Mouse (Mus musculus) hindbrain, embryonic 14.5 days (tissue): ENCODE results near the gene Ccdc124. TPM values are rescaled to one million over a fixed set of nuclear protein-coding genes. Genes with fewer than 3 reads are reported as not detected.

Experiments used
- ATAC-seq: fragments of 200-750 bp; cut with Nextera tagmentation; 2 replicates; pipeline ENCODE4 v1.8.0; 2017; ENCODE audit warnings: moderate number of reproducible peaks, mild to moderate bottlenecking, moderate TSS enrichment, moderate library complexity; ENCODE audit not compliant: low FRiP score
- DNase-seq: peaks from one replicate; pipeline ENCODE4 v3.0.0-alpha.2; 2015; ENCODE audit warnings: low spot score
- H3K27ac ChIP-seq: fragments of 300-500 bp; sonication (generic); 2 replicates; pipeline ENCODE4 v1.5.1; 2014; ENCODE audit warnings: mild to moderate bottlenecking, moderate library complexity
- H3K27me3 ChIP-seq: fragments of 300-500 bp; sonication (generic); 2 replicates; pipeline ENCODE4 v1.6.1; 2014; ENCODE audit warnings: mild to moderate bottlenecking, low read length, mixed read lengths; ENCODE audit not compliant: control insufficient read depth, insufficient read depth
- H3K36me3 ChIP-seq: fragments of 300-500 bp; sonication (generic); replicated peaks from 2 replicates; pipeline ENCODE4 v1.6.1; 2014; ENCODE audit not compliant: control insufficient read depth, insufficient read depth
- H3K4me1 ChIP-seq: fragments of 300-500 bp; sonication (generic); replicated peaks from 2 replicates; pipeline ENCODE4 v1.6.1; 2014; ENCODE audit warnings: antibody characterized with exemption, low read length, mixed read lengths; ENCODE audit not compliant: control insufficient read depth, insufficient read depth
- H3K4me2 ChIP-seq: fragments of 300-500 bp; sonication (generic); replicated peaks from 2 replicates; pipeline ENCODE4 v1.6.1; 2014; ENCODE audit warnings: mild to moderate bottlenecking, moderate library complexity
- H3K4me3 ChIP-seq: fragments of 300-500 bp; sonication (generic); replicated peaks from 2 replicates; pipeline ENCODE4 v1.5.1; 2014; ENCODE audit warnings: mild to moderate bottlenecking, low read length
- H3K9ac ChIP-seq: fragments of 300-500 bp; sonication (generic); 2 replicates; pipeline ENCODE4 v1.6.1; 2014
- H3K9me3 ChIP-seq: fragments of 300-500 bp; sonication (generic); 2 replicates; pipeline ENCODE4 v1.6.1; 2016; ENCODE audit warnings: low read length; ENCODE audit not compliant: control insufficient read depth
- WGBS: fragments of 180-500 bp; shearing (Covaris S2); extraction: QIAGEN DNeasy Blood & Tissue Kit; methylation state at CpG from one replicate; pipeline ENCODE4 v1.1.7; 2014; 5-methylcytosine and 5-hydroxymethylcytosine counted together
- polyA plus RNA-seq: library from polyadenylated mRNA; unstranded; fragments of >200 nt; fragmentation: Nextera tagmentation; extraction: Ambion mirVana; gene quantifications from 2 replicates; pipeline ENCODE4 v1.2.1, GENCODE M21; 2014

The Ccdc124 gene
- polyA plus RNA-seq, 1 experiment from 2014 or later, result 158 TPM

DNA sequence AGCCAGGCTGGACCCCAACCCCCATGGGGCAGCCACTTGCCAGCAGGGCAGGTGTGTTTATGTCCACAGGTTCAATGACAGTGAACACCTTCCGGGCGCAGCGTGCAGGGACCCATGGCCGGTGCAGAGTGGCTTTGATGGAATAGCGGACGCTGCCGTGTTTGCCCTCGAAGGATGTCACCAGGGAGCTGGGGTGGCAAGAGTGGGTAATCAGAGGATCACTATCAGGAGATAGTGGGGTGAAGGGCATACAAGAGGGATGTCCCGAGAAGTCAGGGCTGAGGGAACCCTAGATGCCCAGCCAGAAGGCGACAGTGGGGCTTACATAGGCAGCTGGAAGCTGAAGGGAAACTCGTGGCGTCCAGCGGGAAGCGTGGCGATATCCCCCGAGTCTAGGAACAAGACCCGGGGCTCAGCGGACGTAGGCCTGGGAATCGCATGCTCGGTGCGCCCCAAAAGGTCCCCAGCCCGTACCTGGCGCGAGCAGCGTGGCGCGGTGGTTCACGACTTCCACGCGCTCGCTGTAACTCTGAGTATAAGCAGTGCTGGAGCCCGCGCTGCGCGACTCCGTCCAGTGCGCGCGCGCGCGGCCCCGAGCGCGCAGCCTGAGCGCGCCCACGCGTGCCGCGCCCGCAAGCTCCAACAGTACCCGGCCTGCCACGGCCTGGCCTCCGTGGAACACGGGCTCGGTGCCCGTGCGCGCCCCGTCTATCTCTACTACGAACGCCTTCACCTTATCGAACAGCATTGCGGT is 34.9 kb downstream of the Ccdc124 start:
- Histone ChIP-seq H3K9me3 (no peaks in the 10 kb centered on the region), H3K4me3 (peak overlapping the region; percentile 44), H3K4me2 (peak overlapping the region; percentile 55), H3K27me3 (no peaks in the 10 kb centered on the region), H3K9ac (peak overlapping the region; percentile 64), H3K27ac (peak overlapping the region; percentile 90), H3K4me1 (no peaks in the 10 kb centered on the region; the same call in 1 of the 2 replicates), H3K36me3 (0 out of 2 replicates have a peak, but pooled peaks cover 10% of the 10 kb centered on the region)
- no peak for DNase-seq
- ATAC-seq, result peak; percentile 42
- WGBS, result 3% methylated on average over 66 of the region's 66 CpGs

DNA sequence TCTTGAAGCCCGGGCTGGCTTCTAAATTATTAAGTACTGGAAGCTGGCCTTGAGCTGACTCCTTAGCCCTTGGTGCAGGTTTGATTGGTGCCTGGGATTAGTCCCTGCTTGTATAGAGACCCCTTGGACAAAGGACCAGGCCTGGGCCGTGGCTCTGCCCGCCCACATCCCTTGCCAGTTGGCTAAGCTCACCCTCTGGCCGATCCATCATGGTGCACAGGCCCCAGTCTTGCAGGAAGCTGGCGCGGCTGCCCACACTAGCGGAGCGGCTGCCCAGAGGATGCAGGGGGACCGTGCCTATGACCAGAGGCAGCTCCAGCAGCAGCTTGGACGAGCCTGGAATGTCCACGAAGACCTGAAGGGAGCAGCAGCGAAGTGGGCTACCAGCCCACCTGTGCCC is 37.1 kb downstream of the Ccdc124 start:
- Histone ChIP-seq H3K36me3 (0 out of 2 replicates have a peak, but pooled peaks cover 10% of the 10 kb centered on the region), H3K27ac (no peak overlapping the region), H3K4me3 (no peak overlapping the region), H3K4me2 (no peak overlapping the region), H3K9me3 (no peaks in the 10 kb centered on the region), H3K9ac (no peak overlapping the region), H3K27me3 (no peaks in the 10 kb centered on the region), H3K4me1 (no peaks in the 10 kb centered on the region; the same call in 1 of the 2 replicates)
- no peak for ATAC-seq
- 95% methylated on average over 12 of the region's 12 CpGs for WGBS
- no peak for DNase-seq

DNA sequence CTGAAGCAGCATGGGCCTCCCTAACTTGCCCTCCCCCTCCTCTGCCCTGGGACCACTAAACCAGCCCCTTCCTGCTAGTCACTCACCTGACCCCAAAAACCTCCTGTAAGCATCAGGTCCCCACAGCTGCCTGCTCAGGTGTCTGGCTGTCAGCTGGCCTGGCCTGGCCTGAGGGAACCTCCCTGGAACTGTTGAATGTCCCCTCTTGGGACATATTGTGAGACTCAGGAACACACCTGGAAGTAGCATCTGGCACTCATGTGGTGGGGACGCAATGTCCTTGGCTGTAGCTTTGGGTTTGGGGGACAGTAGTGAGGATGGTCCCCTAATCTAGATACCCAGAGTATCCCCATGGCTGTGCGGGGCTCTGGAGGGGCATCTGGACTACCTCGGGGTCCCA is 39.7 kb downstream of the Ccdc124 start:
- Histone ChIP-seq H3K36me3 (0 out of 2 replicates have a peak, but pooled peaks cover 10% of the 10 kb centered on the region), H3K4me3 (no peak overlapping the region), H3K9me3 (no peaks in the 10 kb centered on the region), H3K9ac (no peak overlapping the region), H3K4me1 (no peaks in the 10 kb centered on the region; the same call in 1 of the 2 replicates), H3K27me3 (no peaks in the 10 kb centered on the region), H3K27ac (no peak overlapping the region), H3K4me2 (no peak overlapping the region)
- no peak for ATAC-seq
- no peak for DNase-seq
- 93% methylated on average over 3 of the region's 3 CpGs for WGBS

DNA sequence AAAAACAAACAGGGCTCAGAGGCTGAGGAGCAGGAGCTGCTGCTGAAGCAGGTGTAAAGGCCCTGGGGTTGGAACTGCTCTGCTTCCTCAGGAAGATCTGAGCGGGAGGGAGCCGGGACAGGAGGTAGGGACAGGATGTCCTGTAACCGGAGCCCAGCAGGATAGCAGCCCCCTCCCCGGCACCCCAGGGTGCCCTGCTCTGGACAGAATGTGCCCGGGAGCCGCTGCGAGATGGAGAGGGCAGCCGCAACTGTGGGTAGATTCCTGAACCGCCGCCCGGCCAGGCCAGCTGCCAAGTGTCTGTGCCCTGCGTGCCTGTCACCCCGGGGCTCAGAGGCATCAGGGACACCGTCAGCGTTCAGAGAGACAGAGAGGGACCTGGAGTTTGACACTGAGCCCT is 40.2 kb downstream of the Ccdc124 start:
- Histone ChIP-seq H3K27ac (no peak overlapping the region), H3K4me3 (no peak overlapping the region), H3K36me3 (0 out of 2 replicates have a peak, but pooled peaks cover 10% of the 10 kb centered on the region), H3K9ac (no peak overlapping the region), H3K4me1 (no peaks in the 10 kb centered on the region; the same call in 1 of the 2 replicates), H3K9me3 (no peaks in the 10 kb centered on the region), H3K4me2 (no peak overlapping the region), H3K27me3 (no peaks in the 10 kb centered on the region)
- ATAC-seq (no peak), DNase-seq (no peak)
- WGBS, result 52% methylated on average over 15 of the region's 15 CpGs

DNA sequence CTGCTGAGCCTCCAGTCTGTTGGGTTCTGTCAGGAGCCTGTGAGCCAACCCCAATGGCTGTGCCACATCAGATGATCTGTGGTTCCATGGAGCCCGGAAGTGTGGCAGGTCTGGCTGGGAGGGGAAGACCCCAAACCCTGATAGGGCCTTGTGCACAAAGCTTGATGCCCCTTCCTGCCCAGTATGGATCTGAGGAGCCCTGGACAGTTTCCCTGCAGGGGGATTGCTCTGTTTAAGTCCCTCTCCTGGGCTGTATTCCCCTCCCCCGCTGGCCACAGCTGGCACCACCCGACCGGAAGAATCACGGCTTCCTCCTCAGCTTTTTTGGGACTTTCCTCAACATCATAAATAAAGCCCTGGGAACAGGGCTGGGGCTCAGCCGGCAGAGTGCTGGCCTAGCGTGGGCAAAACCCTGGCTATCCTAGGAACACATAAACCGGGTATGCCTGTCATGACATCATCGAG is 40.7 kb downstream of the Ccdc124 start:
- Histone ChIP-seq H3K27me3 (no peaks in the 10 kb centered on the region), H3K27ac (no peak overlapping the region), H3K9ac (no peak overlapping the region), H3K9me3 (no peaks in the 10 kb centered on the region), H3K4me2 (no peak overlapping the region), H3K36me3 (0 out of 2 replicates have a peak, but pooled peaks cover 10% of the 10 kb centered on the region), H3K4me1 (no peaks in the 10 kb centered on the region), H3K4me3 (no peak overlapping the region)
- DNase-seq (no peak), ATAC-seq (no peak)
- WGBS, result 53% methylated on average over 9 of the region's 9 CpGs

DNA sequence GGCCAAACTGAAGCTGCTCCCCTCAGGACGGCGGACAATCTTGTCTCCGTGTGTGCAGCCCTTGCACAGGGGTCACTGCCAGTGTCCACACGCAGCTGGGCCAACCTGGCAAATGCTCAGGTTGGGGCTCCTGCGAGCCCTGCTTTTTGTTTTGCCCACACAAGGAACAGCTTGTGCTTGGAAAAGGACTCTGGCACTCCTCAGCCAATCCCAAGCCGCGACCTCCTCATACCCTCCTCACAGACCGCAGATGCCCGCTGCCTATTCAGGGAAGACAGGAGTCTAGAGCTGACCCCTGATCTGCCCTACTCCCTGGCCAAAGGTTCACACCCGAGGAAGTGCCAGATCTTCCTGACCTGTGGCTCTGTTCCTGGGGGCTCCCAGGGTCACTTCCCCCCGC is 41.4 kb downstream of the Ccdc124 start:
- Histone ChIP-seq H3K36me3 (0 out of 2 replicates have a peak, but pooled peaks cover 10% of the 10 kb centered on the region), H3K4me1 (no peaks in the 10 kb centered on the region), H3K27ac (no peak overlapping the region), H3K9ac (no peak overlapping the region), H3K27me3 (no peaks in the 10 kb centered on the region), H3K4me2 (no peak overlapping the region), H3K4me3 (no peak overlapping the region), H3K9me3 (no peaks in the 10 kb centered on the region)
- DNase-seq, result no peak
- WGBS, result 61% methylated on average over 11 of the region's 11 CpGs
- no peak for ATAC-seq

DNA sequence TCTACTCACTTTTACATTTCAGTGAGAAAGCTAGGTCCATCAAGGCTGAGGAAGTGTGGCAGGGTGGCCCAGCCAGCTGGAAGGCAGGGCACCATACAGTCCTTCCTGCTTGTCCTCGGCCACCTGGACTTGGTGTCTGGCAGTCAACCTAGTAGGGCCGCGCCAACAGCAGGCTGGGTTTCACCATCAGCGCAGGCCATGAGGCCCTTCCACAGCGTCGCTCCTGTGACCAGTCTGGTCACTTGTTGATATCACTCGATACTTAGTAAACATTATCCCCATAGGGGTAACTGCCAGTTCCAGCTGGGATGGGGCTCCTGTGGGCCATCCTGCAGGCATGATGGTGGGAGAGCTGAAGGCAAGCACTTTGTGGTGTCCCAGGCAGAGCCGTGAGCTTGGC is 42.2 kb downstream of the Ccdc124 start:
- no peak overlapping the region for H3K9ac ChIP-seq
- no peaks in the 10 kb centered on the region for H3K9me3 ChIP-seq
- 90% methylated on average over 8 of the region's 8 CpGs for WGBS
- DNase-seq (no peak), ATAC-seq (no peak)
- no peak overlapping the region for H3K27ac ChIP-seq
- no peak overlapping the region for H3K4me3 ChIP-seq
- H3K4me2 ChIP-seq, result no peak overlapping the region
- no peaks in the 10 kb centered on the region for H3K27me3 ChIP-seq
- 0 out of 2 replicates have a peak, but pooled peaks cover 10% of the 10 kb centered on the region for H3K36me3 ChIP-seq
- H3K4me1 ChIP-seq, result no peaks in the 10 kb centered on the region

DNA sequence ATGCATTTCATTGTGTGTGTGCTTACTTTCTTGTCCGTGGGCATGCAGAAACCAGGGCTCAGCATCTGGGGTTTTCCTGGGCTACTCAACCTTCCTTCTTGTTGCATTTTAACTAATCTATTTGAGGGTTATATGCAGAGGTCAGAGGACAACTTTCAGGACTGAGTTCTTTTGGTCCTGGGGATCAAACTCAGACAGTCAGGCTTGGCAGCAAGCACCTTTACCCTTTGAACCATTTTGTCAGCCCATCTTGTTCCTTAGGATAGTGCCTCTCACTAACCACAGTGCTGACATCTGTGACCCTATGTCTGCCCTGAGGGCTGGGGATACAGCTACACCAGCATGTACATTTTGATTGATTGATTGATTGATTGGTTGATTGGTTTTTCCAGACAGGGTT is 45.9 kb downstream of the Ccdc124 start:
- H3K9me3 ChIP-seq, result no peaks in the 10 kb centered on the region
- H3K36me3 ChIP-seq, result no peaks in the 10 kb centered on the region
- WGBS, result 89% methylated on average over 1 of the region's 1 CpGs
- no peak overlapping the region for H3K4me3 ChIP-seq
- no peaks in the 10 kb centered on the region for H3K4me1 ChIP-seq
- no peak for DNase-seq
- H3K4me2 ChIP-seq, result no peak overlapping the region
- no peak for ATAC-seq
- no peaks in the 10 kb centered on the region for H3K27me3 ChIP-seq
- H3K27ac ChIP-seq, result no peak overlapping the region
- no peak overlapping the region for H3K9ac ChIP-seq

DNA sequence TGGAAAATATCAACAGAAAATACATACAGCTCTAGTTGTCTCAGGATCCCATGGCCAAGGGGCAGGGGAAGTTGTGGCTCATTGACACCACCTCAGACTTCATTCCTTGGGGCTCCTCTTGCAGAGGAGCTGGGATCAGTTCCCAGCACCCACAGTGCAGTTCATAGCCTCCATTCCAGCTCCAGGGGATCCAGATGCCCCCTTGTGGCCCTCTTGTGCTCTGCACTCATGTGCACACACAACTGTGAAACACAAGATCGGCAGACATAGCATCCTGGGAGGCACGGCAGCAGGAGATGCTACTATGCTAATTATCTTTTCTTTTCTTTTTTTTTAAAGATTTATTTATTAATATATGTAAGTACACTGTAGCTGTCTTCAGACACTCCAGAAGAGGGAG is 46.7 kb downstream of the Ccdc124 start:
- Histone ChIP-seq H3K4me3 (no peak overlapping the region), H3K27ac (no peak overlapping the region), H3K27me3 (no peaks in the 10 kb centered on the region), H3K4me2 (no peak overlapping the region), H3K9ac (no peak overlapping the region), H3K36me3 (no peaks in the 10 kb centered on the region), H3K4me1 (no peaks in the 10 kb centered on the region), H3K9me3 (no peaks in the 10 kb centered on the region)
- ATAC-seq (no peak), DNase-seq (no peak)
- WGBS, result 97% methylated on average over 2 of the region's 2 CpGs
